Mouse (Mus musculus): Measurements from ENCODE around the gene Epha2. TPM values are rescaled to one million over a fixed set of nuclear protein-coding genes. Genes with fewer than 3 reads are reported as not detected.
A peak's percentile ranks its signal among the peaks of the same experiment; 100 is the strongest.

The Epha2 gene
- polyA plus RNA-seq, 1 experiment from 2014 or later: 1.7 TPM

- WGBS: 83% methylated on average over 11 of the region's 11 CpGs
- H3K27me3 ChIP-seq (ENCODE audit: control insufficient read depth, insufficient read depth, low read length): no peaks in the 10 kb centered on the region
- no peak overlapping the region for H3K4me3 ChIP-seq (replicated peaks; ENCODE audit: low read depth, low read length)
- ATAC-seq (ENCODE audit: low FRiP score, low TSS enrichment) (no peak), DNase-seq (no peak)
- H3K9me3 ChIP-seq (ENCODE audit: control insufficient read depth, low read length): no peaks in the 10 kb centered on the region
- H3K27ac ChIP-seq (replicated peaks; ENCODE audit: low read depth, low read length): no peak overlapping the region
- no peaks in the 10 kb centered on the region for H3K36me3 ChIP-seq (ENCODE audit: control insufficient read depth, insufficient read depth, low read length)
- no peaks in the 10 kb centered on the region for H3K4me1 ChIP-seq (ENCODE audit: control insufficient read depth, insufficient read depth, low read length)
- H3K9ac ChIP-seq (replicated peaks; ENCODE audit: low read length): no peak overlapping the region
- no peak overlapping the region for H3K4me2 ChIP-seq (ENCODE audit: low read length)
These were observed 21.5 kb downstream of the Epha2 start for GRCm38 (mm10) chr4:141322526-141322925.

GRCm38 (mm10) chr4:141324771-141325191 lies 23.7 kb downstream of the Epha2 start:
- Histone ChIP-seq H3K9me3 (ENCODE audit: control insufficient read depth, low read length) (no peaks in the 10 kb centered on the region), H3K4me3 (replicated peaks; ENCODE audit: low read depth, low read length) (no peak overlapping the region), H3K27me3 (ENCODE audit: control insufficient read depth, insufficient read depth, low read length) (no peaks in the 10 kb centered on the region), H3K36me3 (ENCODE audit: control insufficient read depth, insufficient read depth, low read length) (no peaks in the 10 kb centered on the region), H3K4me2 (ENCODE audit: low read length) (no peak overlapping the region), H3K9ac (replicated peaks; ENCODE audit: low read length) (no peak overlapping the region), H3K27ac (replicated peaks; ENCODE audit: low read depth, low read length) (no peak overlapping the region), H3K4me1 (ENCODE audit: control insufficient read depth, insufficient read depth, low read length) (no peaks in the 10 kb centered on the region)
- DNase-seq: no peak
- ATAC-seq (ENCODE audit: low FRiP score, low TSS enrichment): no peak
- 94% methylated on average over 6 of the region's 6 CpGs for WGBS

- ATAC-seq (ENCODE audit: low FRiP score, low TSS enrichment): no peak
- Histone ChIP-seq H3K9me3 (ENCODE audit: control insufficient read depth, low read length) (no peaks in the 10 kb centered on the region), H3K27me3 (ENCODE audit: control insufficient read depth, insufficient read depth, low read length) (no peaks in the 10 kb centered on the region), H3K27ac (replicated peaks; ENCODE audit: low read depth, low read length) (no peak overlapping the region), H3K4me3 (replicated peaks; ENCODE audit: low read depth, low read length) (no peak overlapping the region), H3K4me1 (ENCODE audit: control insufficient read depth, insufficient read depth, low read length) (no peaks in the 10 kb centered on the region), H3K9ac (replicated peaks; ENCODE audit: low read length) (no peak overlapping the region), H3K36me3 (ENCODE audit: control insufficient read depth, insufficient read depth, low read length) (no peaks in the 10 kb centered on the region), H3K4me2 (ENCODE audit: low read length) (no peak overlapping the region)
- DNase-seq: no peak
- WGBS: 76% methylated on average over 15 of the region's 15 CpGs
These were observed 24.6 kb downstream of the Epha2 start for GRCm38 (mm10) chr4:141325636-141326035.

GRCm38 (mm10) chr4:141327075-141327474 lies 26.0 kb downstream of the Epha2 start:
- no peak overlapping the region for H3K4me2 ChIP-seq (ENCODE audit: low read length)
- H3K9me3 ChIP-seq (ENCODE audit: control insufficient read depth, low read length): no peaks in the 10 kb centered on the region
- H3K9ac ChIP-seq (replicated peaks; ENCODE audit: low read length): no peak overlapping the region
- WGBS: 87% methylated on average over 4 of the region's 4 CpGs
- no peak overlapping the region for H3K4me3 ChIP-seq (replicated peaks; ENCODE audit: low read depth, low read length)
- no peaks in the 10 kb centered on the region for H3K27me3 ChIP-seq (ENCODE audit: control insufficient read depth, insufficient read depth, low read length)
- no peaks in the 10 kb centered on the region for H3K4me1 ChIP-seq (ENCODE audit: control insufficient read depth, insufficient read depth, low read length)
- no peaks in the 10 kb centered on the region for H3K36me3 ChIP-seq (ENCODE audit: control insufficient read depth, insufficient read depth, low read length)
- ATAC-seq (ENCODE audit: low FRiP score, low TSS enrichment) (no peak), DNase-seq (no peak)
- no peak overlapping the region for H3K27ac ChIP-seq (replicated peaks; ENCODE audit: low read depth, low read length)

- no peaks in the 10 kb centered on the region for H3K27me3 ChIP-seq (ENCODE audit: control insufficient read depth, insufficient read depth, low read length)
- no peaks in the 10 kb centered on the region for H3K4me1 ChIP-seq (ENCODE audit: control insufficient read depth, insufficient read depth, low read length)
- no peak overlapping the region for H3K4me3 ChIP-seq (replicated peaks; ENCODE audit: low read depth, low read length)
- H3K27ac ChIP-seq (replicated peaks; ENCODE audit: low read depth, low read length): no peak overlapping the region
- 89% methylated on average over 9 of the region's 9 CpGs for WGBS
- H3K4me2 ChIP-seq (ENCODE audit: low read length): no peak overlapping the region
- no peaks in the 10 kb centered on the region for H3K36me3 ChIP-seq (ENCODE audit: control insufficient read depth, insufficient read depth, low read length)
- DNase-seq (no peak), ATAC-seq (ENCODE audit: low FRiP score, low TSS enrichment) (no peak)
- no peaks in the 10 kb centered on the region for H3K9me3 ChIP-seq (ENCODE audit: control insufficient read depth, low read length)
- no peak overlapping the region for H3K9ac ChIP-seq (replicated peaks; ENCODE audit: low read length)
These were observed 27.7 kb downstream of the Epha2 start for GRCm38 (mm10) chr4:141328742-141329141.

- no peaks in the 10 kb centered on the region for H3K36me3 ChIP-seq (ENCODE audit: control insufficient read depth, insufficient read depth, low read length)
- no peak overlapping the region for H3K4me2 ChIP-seq (ENCODE audit: low read length)
- DNase-seq (no peak), ATAC-seq (ENCODE audit: low FRiP score, low TSS enrichment) (no peak)
- H3K4me1 ChIP-seq (ENCODE audit: control insufficient read depth, insufficient read depth, low read length): peaks cover 4% of the 10 kb centered on the region; the same call in 1 of the 2 replicates
- no peak overlapping the region for H3K27ac ChIP-seq (replicated peaks; ENCODE audit: low read depth, low read length)
- H3K4me3 ChIP-seq (replicated peaks; ENCODE audit: low read depth, low read length): no peak overlapping the region
- H3K9me3 ChIP-seq (ENCODE audit: control insufficient read depth, low read length): no peaks in the 10 kb centered on the region
- WGBS: 76% methylated on average over 12 of the region's 12 CpGs
- no peaks in the 10 kb centered on the region for H3K27me3 ChIP-seq (ENCODE audit: control insufficient read depth, insufficient read depth, low read length)
- H3K9ac ChIP-seq (replicated peaks; ENCODE audit: low read length): no peak overlapping the region
These were observed 28.9 kb downstream of the Epha2 start for GRCm38 (mm10) chr4:141329968-141330367.

GRCm38 (mm10) chr4:141331446-141331845 lies 30.4 kb downstream of the Epha2 start:
- no peaks in the 10 kb centered on the region for H3K9me3 ChIP-seq (ENCODE audit: control insufficient read depth, low read length)
- no peaks in the 10 kb centered on the region for H3K36me3 ChIP-seq (ENCODE audit: control insufficient read depth, insufficient read depth, low read length)
- no peak overlapping the region for H3K27ac ChIP-seq (replicated peaks; ENCODE audit: low read depth, low read length)
- ATAC-seq (ENCODE audit: low FRiP score, low TSS enrichment): no peak
- no peak overlapping the region for H3K4me2 ChIP-seq (ENCODE audit: low read length)
- no peak overlapping the region for H3K9ac ChIP-seq (replicated peaks; ENCODE audit: low read length)
- 99% methylated on average over 2 of the region's 2 CpGs for WGBS
- no peak overlapping the region for H3K4me3 ChIP-seq (replicated peaks; ENCODE audit: low read depth, low read length)
- peaks cover 8% of the 10 kb centered on the region; the same call in 1 of the 2 replicates for H3K4me1 ChIP-seq (ENCODE audit: control insufficient read depth, insufficient read depth, low read length)
- DNase-seq: no peak
- H3K27me3 ChIP-seq (ENCODE audit: control insufficient read depth, insufficient read depth, low read length): no peaks in the 10 kb centered on the region

GRCm38 (mm10) chr4:141332258-141332657 lies 31.2 kb downstream of the Epha2 start:
- 89% methylated on average over 7 of the region's 7 CpGs for WGBS
- H3K4me1 ChIP-seq (ENCODE audit: control insufficient read depth, insufficient read depth, low read length): peaks cover 8% of the 10 kb centered on the region; the same call in 1 of the 2 replicates
- H3K4me2 ChIP-seq (ENCODE audit: low read length): no peak overlapping the region
- H3K9ac ChIP-seq (replicated peaks; ENCODE audit: low read length): no peak overlapping the region
- no peak overlapping the region for H3K4me3 ChIP-seq (replicated peaks; ENCODE audit: low read depth, low read length)
- ATAC-seq (ENCODE audit: low FRiP score, low TSS enrichment) (no peak), DNase-seq (no peak)
- no peak overlapping the region for H3K27ac ChIP-seq (replicated peaks; ENCODE audit: low read depth, low read length)
- no peaks in the 10 kb centered on the region for H3K27me3 ChIP-seq (ENCODE audit: control insufficient read depth, insufficient read depth, low read length)
- H3K9me3 ChIP-seq (ENCODE audit: control insufficient read depth, low read length): no peaks in the 10 kb centered on the region
- H3K36me3 ChIP-seq (ENCODE audit: control insufficient read depth, insufficient read depth, low read length): no peaks in the 10 kb centered on the region

- Histone ChIP-seq H3K4me3 (replicated peaks; ENCODE audit: low read depth, low read length) (no peak overlapping the region), H3K4me1 (ENCODE audit: control insufficient read depth, insufficient read depth, low read length) (peaks cover 23% of the 10 kb centered on the region), H3K27ac (replicated peaks; ENCODE audit: low read depth, low read length) (peak overlapping the region; percentile 74), H3K9ac (replicated peaks; ENCODE audit: low read length) (no peak overlapping the region), H3K27me3 (ENCODE audit: control insufficient read depth, insufficient read depth, low read length) (no peaks in the 10 kb centered on the region), H3K9me3 (ENCODE audit: control insufficient read depth, low read length) (no peaks in the 10 kb centered on the region), H3K36me3 (ENCODE audit: control insufficient read depth, insufficient read depth, low read length) (no peaks in the 10 kb centered on the region), H3K4me2 (ENCODE audit: low read length) (no peak overlapping the region)
- DNase-seq: no peak
- WGBS: 38% methylated on average over 5 of the region's 5 CpGs
- ATAC-seq (ENCODE audit: low FRiP score, low TSS enrichment): 0 out of 2 replicates have a peak, but pooled peaks have one; percentile 16
These were observed 33.7 kb downstream of the Epha2 start for GRCm38 (mm10) chr4:141334695-141335094.

All from midbrain, embryonic 14.5 days (tissue).